Mouse (Mus musculus): ENCODE results near the gene Gm12355. TPM values are rescaled to one million over a fixed set of nuclear protein-coding genes. Genes with fewer than 3 reads are reported as not detected.

Gene Gm12355
- polyA plus RNA-seq, 1 experiment from 2014 or later = 0.39 TPM

DNA sequence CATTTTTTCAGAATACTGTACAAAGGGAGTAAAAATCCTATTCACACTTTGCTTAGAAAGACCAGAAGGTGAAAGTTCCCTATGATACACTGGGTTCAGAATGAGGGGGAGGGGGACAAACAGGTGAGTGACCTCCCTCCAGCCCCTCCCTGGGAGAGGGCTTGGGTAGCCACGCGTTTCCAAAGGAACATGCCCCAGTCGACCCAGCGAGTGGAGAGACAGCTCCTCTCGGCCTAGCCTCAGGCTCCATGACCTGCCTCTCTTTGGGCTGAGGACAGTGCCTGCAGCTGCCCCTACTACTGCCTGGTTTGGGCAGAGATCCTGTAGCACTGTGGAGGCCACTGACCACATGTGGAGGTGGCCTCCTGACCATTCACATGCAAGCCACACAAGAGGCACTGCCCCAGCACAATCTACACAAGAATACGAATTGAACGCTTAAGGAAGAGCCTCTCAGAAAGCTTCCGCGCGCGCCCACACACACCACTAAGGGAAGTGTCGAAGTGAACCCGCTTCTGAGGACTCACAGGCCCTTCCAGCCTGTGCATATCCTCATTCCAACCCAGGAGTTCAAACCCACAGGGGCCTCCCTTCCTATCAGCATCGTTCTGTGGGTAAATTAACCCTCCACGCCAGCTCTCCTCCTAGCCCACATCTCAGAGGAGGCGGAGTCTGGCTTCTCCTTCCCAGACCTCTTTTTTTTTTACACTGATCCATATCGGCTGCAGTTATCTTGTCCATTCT is 44.0 kb downstream of the Gm12355 start:
- no peaks in the 10 kb centered on the region for H3K9me3 ChIP-seq (replicated peaks; ENCODE audit: control insufficient read depth, low read length)
- WGBS = 71% methylated on average over 17 of the region's 17 CpGs
- peaks cover 29% of the 10 kb centered on the region for H3K4me1 ChIP-seq (ENCODE audit: control insufficient read depth, insufficient read depth, low read length)
- H3K4me2 ChIP-seq (ENCODE audit: low read depth, low read length) = no peak overlapping the region
- H3K36me3 ChIP-seq (ENCODE audit: control insufficient read depth, insufficient read depth, low read length) = no peaks in the 10 kb centered on the region; the same call in 1 of the 2 replicates
- H3K27ac ChIP-seq (ENCODE audit: low read length) = no peak overlapping the region
- H3K9ac ChIP-seq (ENCODE audit: low read length) = no peak overlapping the region; the same call in 1 of the 2 replicates
- H3K27me3 ChIP-seq (ENCODE audit: control insufficient read depth, insufficient read depth, low read length) = no peaks in the 10 kb centered on the region
- no peak overlapping the region for H3K4me3 ChIP-seq (replicated peaks; ENCODE audit: low read length)
- no peak for ATAC-seq (ENCODE audit: insufficient read depth, low FRiP score)

- ATAC-seq (ENCODE audit: insufficient read depth, low FRiP score) = peak; percentile 38; the same call in 1 of the 2 replicates
- 63% methylated on average over 16 of the region's 16 CpGs for WGBS
- Histone ChIP-seq H3K36me3 (ENCODE audit: control insufficient read depth, insufficient read depth, low read length) (no peaks in the 10 kb centered on the region; the same call in 1 of the 2 replicates), H3K4me2 (ENCODE audit: low read depth, low read length) (no peak overlapping the region), H3K9ac (ENCODE audit: low read length) (no peak overlapping the region), H3K4me1 (ENCODE audit: control insufficient read depth, insufficient read depth, low read length) (peaks cover 23% of the 10 kb centered on the region), H3K9me3 (replicated peaks; ENCODE audit: control insufficient read depth, low read length) (no peaks in the 10 kb centered on the region), H3K4me3 (replicated peaks; ENCODE audit: low read length) (no peak overlapping the region), H3K27me3 (ENCODE audit: control insufficient read depth, insufficient read depth, low read length) (no peaks in the 10 kb centered on the region), H3K27ac (ENCODE audit: low read length) (no peak overlapping the region)
Measured at GRCm38 (mm10) chr11:98580301-98581121, 45.0 kb downstream of the Gm12355 start.

GRCm38 (mm10) chr11:98577776-98578175 is 47.7 kb downstream of the Gm12355 start:
- Histone ChIP-seq H3K27ac (ENCODE audit: low read length) (no peak overlapping the region), H3K4me1 (ENCODE audit: control insufficient read depth, insufficient read depth, low read length) (peaks cover 15% of the 10 kb centered on the region; the same call in 1 of the 2 replicates), H3K4me2 (ENCODE audit: low read depth, low read length) (no peak overlapping the region), H3K9ac (ENCODE audit: low read length) (no peak overlapping the region), H3K4me3 (replicated peaks; ENCODE audit: low read length) (no peak overlapping the region), H3K9me3 (replicated peaks; ENCODE audit: control insufficient read depth, low read length) (no peaks in the 10 kb centered on the region), H3K36me3 (ENCODE audit: control insufficient read depth, insufficient read depth, low read length) (no peaks in the 10 kb centered on the region; the same call in 1 of the 2 replicates), H3K27me3 (ENCODE audit: control insufficient read depth, insufficient read depth, low read length) (no peaks in the 10 kb centered on the region)
- whole genome bisulfite sequencing = 87% methylated on average over 5 of the region's 5 CpGs
- no peak for ATAC-seq (ENCODE audit: insufficient read depth, low FRiP score)

Other genes starting within 250 kb of the Gm12355 start
- gene Tcap, start 241.8 kb downstream of the Gm12355 start, polyA plus RNA-seq (2015; fragmentation: Nextera tagmentation; extraction: Ambion mirVana) = 0.57 and 9.3 TPM in 2 replicates
- 0.15 TPM in 1 of 2 replicates, not detected in the other for gene Pnmt, start 239.2 kb downstream of the Gm12355 start, polyA plus RNA-seq (2015; fragmentation: Nextera tagmentation; extraction: Ambion mirVana)
- 16.4 and 17.0 TPM in 2 replicates for gene Pgap3, start 225.2 kb downstream of the Gm12355 start, polyA plus RNA-seq (2015; fragmentation: Nextera tagmentation; extraction: Ambion mirVana)
- 52.1 and 62.2 TPM in 2 replicates for gene Erbb2, start 213.2 kb downstream of the Gm12355 start, polyA plus RNA-seq (2015; fragmentation: Nextera tagmentation; extraction: Ambion mirVana)
- 152 and 157 TPM in 2 replicates for gene Mien1, start 186.7 kb downstream of the Gm12355 start, polyA plus RNA-seq (2015; fragmentation: Nextera tagmentation; extraction: Ambion mirVana)
- gene Grb7, start 179.3 kb downstream of the Gm12355 start, polyA plus RNA-seq (2015; fragmentation: Nextera tagmentation; extraction: Ambion mirVana) = 44.3 and 53.1 TPM in 2 replicates
- gene Ikzf3, start 79.6 kb downstream of the Gm12355 start, polyA plus RNA-seq (2015; fragmentation: Nextera tagmentation; extraction: Ambion mirVana) = 0.31 and 0.54 TPM in 2 replicates
- gene Zpbp2, start 74.6 kb downstream of the Gm12355 start, polyA plus RNA-seq (2015; fragmentation: Nextera tagmentation; extraction: Ambion mirVana) = 0.18 and 0.19 TPM in 2 replicates
- 56.8 and 61.0 TPM in 2 replicates for gene Ormdl3, start 38.3 kb downstream of the Gm12355 start, polyA plus RNA-seq (2015; fragmentation: Nextera tagmentation; extraction: Ambion mirVana)
- not detected in 2 replicates for gene Lrrc3c, start 27.4 kb downstream of the Gm12355 start, polyA plus RNA-seq (2015; fragmentation: Nextera tagmentation; extraction: Ambion mirVana)
- gene Gsdma3, start 699 bp upstream of the Gm12355 start, polyA plus RNA-seq (2015; fragmentation: Nextera tagmentation; extraction: Ambion mirVana) = not detected in 2 replicates
- gene Gsdma2, start 21.1 kb upstream of the Gm12355 start, polyA plus RNA-seq (2015; fragmentation: Nextera tagmentation; extraction: Ambion mirVana) = 0.45 and 0.87 TPM in 2 replicates
- 3.7 and 8.3 TPM in 2 replicates for gene Gsdma, start 38.7 kb upstream of the Gm12355 start, polyA plus RNA-seq (2015; fragmentation: Nextera tagmentation; extraction: Ambion mirVana)
- 147 and 157 TPM in 2 replicates for gene Psmd3, start 56.9 kb upstream of the Gm12355 start, polyA plus RNA-seq (2015; fragmentation: Nextera tagmentation; extraction: Ambion mirVana)
- not detected in 2 replicates for gene Csf3, start 75.6 kb upstream of the Gm12355 start, polyA plus RNA-seq (2015; fragmentation: Nextera tagmentation; extraction: Ambion mirVana)
- gene Med24, start 103.8 kb upstream of the Gm12355 start, polyA plus RNA-seq (2015; fragmentation: Nextera tagmentation; extraction: Ambion mirVana) = 42.2 and 44.2 TPM in 2 replicates
- 32.9 and 37.8 TPM in 2 replicates for gene Thra, start 115.0 kb upstream of the Gm12355 start, polyA plus RNA-seq (2015; fragmentation: Nextera tagmentation; extraction: Ambion mirVana)
- 2.6 and 4.1 TPM in 2 replicates for gene Nr1d1, start 149.7 kb upstream of the Gm12355 start, polyA plus RNA-seq (2015; fragmentation: Nextera tagmentation; extraction: Ambion mirVana)
- gene Msl1, start 169.9 kb upstream of the Gm12355 start, polyA plus RNA-seq (2015; fragmentation: Nextera tagmentation; extraction: Ambion mirVana) = 18.0 and 18.4 TPM in 2 replicates
- 25.1 and 26.3 TPM in 2 replicates for gene Casc3, start 179.2 kb upstream of the Gm12355 start, polyA plus RNA-seq (2015; fragmentation: Nextera tagmentation; extraction: Ambion mirVana)
- 6.5 and 7.8 TPM in 2 replicates for gene Rapgefl1, start 211.1 kb upstream of the Gm12355 start, polyA plus RNA-seq (2015; fragmentation: Nextera tagmentation; extraction: Ambion mirVana)
- 5.0 and 5.3 TPM in 2 replicates for gene Wipf2, start 238.0 kb upstream of the Gm12355 start, polyA plus RNA-seq (2015; fragmentation: Nextera tagmentation; extraction: Ambion mirVana)

Data from stomach, embryonic 16.5 days (tissue).